Mouse (Mus musculus) heart, postnatal 10 days (tissue): ENCODE data around the gene Tsg101. TPM values are rescaled to one million over a fixed set of nuclear protein-coding genes. Genes with fewer than 3 reads are reported as not detected.
"Not testable (repeated sequence)": the region's sequence is repeated elsewhere in the genome, so short reads cannot be mapped to it uniquely, and the experiment has no call there.

Experiments
- DNase-seq, 2 experiments: peaks; one replicate each; pipeline ENCODE4 v3.0.0; 2021
- intact Hi-C: fragments of 180-260 bp; cut with DNase I; formaldehyde crosslinking; loops from one replicate; pipeline ENCODE4 v1.15.1; 2025
- total RNA-seq, 2 experiments: library from RNA; stranded (reverse); gene quantifications; 2 replicates each; pipeline ENCODE4 v1.2.3; 2021

Tsg101 gene
- total RNA-seq = 10 to 100 TPM; 78.8 to 80.3 TPM

GRCm38 (mm10) chr7:46919551-46920176 is at the start of gene Tsg101:
Tsg101 (minus strand) TSS chr7:46919969.
- peak; percentile 95 to 96 for DNase-seq
- intact Hi-C loops = no loop called here

GRCm38 (mm10) chr7:46964070-46964469 is 44.3 kb upstream of the Tsg101 start:
- intact Hi-C loops = loop anchor here (2.0 kb wide), 1 partner anchor 33 kb away; no protein-coding TSS in a partner anchor
- DNase-seq = no peak

GRCm38 (mm10) chr7:46962806-46963618 is 43.2 kb upstream of the Tsg101 start:
- peak; percentile 83 to 87 for DNase-seq
- intact Hi-C loops = loop anchor here (1.0 kb wide), 3 partner anchors 53 to 185 kb away; no protein-coding TSS in a partner anchor

- DNase-seq = peak in 1 of 2 experiments; percentile 31
- intact Hi-C loops = loop anchor here (1.0 kb wide), 1 partner anchor 186 kb away; no protein-coding TSS in a partner anchor
Observed at GRCm38 (mm10) chr7:46962132-46962531, 42.4 kb upstream of the Tsg101 start.

- DNase-seq = no peak
- intact Hi-C loops = no loop called here
Observed at GRCm38 (mm10) chr7:46960991-46961390, 41.2 kb upstream of the Tsg101 start.

- intact Hi-C loops = no loop called here
- DNase-seq = no peak
Observed at GRCm38 (mm10) chr7:46958853-46959252, 39.1 kb upstream of the Tsg101 start.

- peak; percentile 96 to 97 for DNase-seq
- intact Hi-C loops = no loop called here
Observed at GRCm38 (mm10) chr7:46957831-46958691, 38.3 kb upstream of the Tsg101 start, which contains the start of gene Uevld. Uevld (minus strand) TSS chr7:46958527.

- intact Hi-C loops = no loop called here
- peak; percentile 19 to 49 for DNase-seq
Observed at GRCm38 (mm10) chr7:46935847-46936246, 16.1 kb upstream of the Tsg101 start.

GRCm38 (mm10) chr7:46934788-46935187 is 15.0 kb upstream of the Tsg101 start:
- DNase-seq = no peak
- intact Hi-C loops = no loop called here

GRCm38 (mm10) chr7:46931370-46931769 is 11.6 kb upstream of the Tsg101 start:
- intact Hi-C loops = no loop called here
- DNase-seq = no peak

GRCm38 (mm10) chr7:46928291-46928690 is 8.5 kb upstream of the Tsg101 start:
- intact Hi-C loops = no loop called here
- no peak for DNase-seq

- intact Hi-C loops = no loop called here
- no peak for DNase-seq
Observed at GRCm38 (mm10) chr7:46922075-46922474, 2.3 kb upstream of the Tsg101 start.

- intact Hi-C loops = no loop called here
- no peak for DNase-seq
Observed at GRCm38 (mm10) chr7:46918678-46919371, 944 bp downstream of the Tsg101 start.

GRCm38 (mm10) chr7:46916376-46916775 is 3.4 kb downstream of the Tsg101 start:
- no peak for DNase-seq
- intact Hi-C loops = no loop called here

GRCm38 (mm10) chr7:46911250-46911649 is 8.5 kb downstream of the Tsg101 start:
- no peak for DNase-seq

GRCm38 (mm10) chr7:46899343-46899742 is 20.4 kb downstream of the Tsg101 start:
- intact Hi-C loops = no loop called here
- no peak for DNase-seq

More at GRCm38 (mm10) chr7:46911250-46911649, 8.5 kb downstream of the Tsg101 start:
- intact Hi-C loops = no loop called here

GRCm38 (mm10) chr7:46895511-46895910 is 24.3 kb downstream of the Tsg101 start:
- no peak for DNase-seq
- intact Hi-C loops = no loop called here

GRCm38 (mm10) chr7:46883304-46883703 is 36.5 kb downstream of the Tsg101 start:
- DNase-seq = no peak
- intact Hi-C loops = no loop called here

GRCm38 (mm10) chr7:46881941-46882340 is 37.8 kb downstream of the Tsg101 start:
- intact Hi-C loops, DNase-seq: not testable (repeated sequence)

GRCm38 (mm10) chr7:46880992-46881391 is 38.8 kb downstream of the Tsg101 start:
- intact Hi-C loops = no loop called here
- DNase-seq = no peak
